Mouse (Mus musculus): ENCODE results near the gene Tgfbr3. TPM values are rescaled to one million over a fixed set of nuclear protein-coding genes. Genes with fewer than 3 reads are reported as not detected.

Gene Tgfbr3
- total and polyA plus RNA-seq, 2 experiments from 2014 or later: 3.4 to 14.3 TPM

- Histone ChIP-seq H3K9ac (no peak overlapping the region), H3K27me3 (ENCODE audit: insufficient read depth, low read length) (no peaks in the 10 kb centered on the region; the same call in 1 of the 2 replicates), H3K9me3 (ENCODE audit: low read length) (no peaks in the 10 kb centered on the region), H3K4me3 (ENCODE audit: low read depth, low read length) (no peak overlapping the region), H3K4me2 (ENCODE audit: low read depth) (no peak overlapping the region), H3K4me1 (ENCODE audit: insufficient read depth) (no peaks in the 10 kb centered on the region), H3K36me3 (ENCODE audit: insufficient read depth) (no peaks in the 10 kb centered on the region), H3K27ac (ENCODE audit: low read depth, low read length) (no peak overlapping the region)
- no peak for DNase-seq
- ATAC-seq: no peak
- 78% methylated on average over 8 of the region's 8 CpGs for WGBS
- TF ChIP-seq CTCF (IDR thresholded peaks at IDR 0.05; ENCODE audit: low read depth): no peak
These were observed 129.2 kb downstream of the Tgfbr3 start for GRCm38 (mm10) chr5:107159914-107160890.

GRCm38 (mm10) chr5:107158531-107159178 is 130.8 kb downstream of the Tgfbr3 start:
- no peak for DNase-seq
- ATAC-seq: peak; percentile 48; the same call in 1 of the 2 replicates
- H3K27ac ChIP-seq (ENCODE audit: low read depth, low read length): no peak overlapping the region; the same call in 1 of the 2 replicates
- no peak for TF ChIP-seq CTCF (IDR thresholded peaks at IDR 0.05; ENCODE audit: low read depth)
- no peak overlapping the region for H3K4me2 ChIP-seq (ENCODE audit: low read depth)
- no peaks in the 10 kb centered on the region for H3K36me3 ChIP-seq (ENCODE audit: insufficient read depth)
- 79% methylated on average over 7 of the region's 7 CpGs for WGBS
- H3K9me3 ChIP-seq (ENCODE audit: low read length): no peaks in the 10 kb centered on the region
- H3K27me3 ChIP-seq (ENCODE audit: insufficient read depth, low read length): no peaks in the 10 kb centered on the region; the same call in 1 of the 2 replicates
- H3K9ac ChIP-seq: no peak overlapping the region
- H3K4me3 ChIP-seq (ENCODE audit: low read depth, low read length): no peak overlapping the region
- H3K4me1 ChIP-seq (ENCODE audit: insufficient read depth): no peaks in the 10 kb centered on the region

- Histone ChIP-seq H3K9ac (no peak overlapping the region), H3K36me3 (ENCODE audit: insufficient read depth) (no peaks in the 10 kb centered on the region), H3K4me1 (ENCODE audit: insufficient read depth) (no peaks in the 10 kb centered on the region), H3K27ac (ENCODE audit: low read depth, low read length) (no peak overlapping the region), H3K27me3 (ENCODE audit: insufficient read depth, low read length) (no peaks in the 10 kb centered on the region; the same call in 1 of the 2 replicates), H3K9me3 (ENCODE audit: low read length) (no peaks in the 10 kb centered on the region), H3K4me3 (ENCODE audit: low read depth, low read length) (no peak overlapping the region), H3K4me2 (ENCODE audit: low read depth) (no peak overlapping the region)
- no peak for TF ChIP-seq CTCF (IDR thresholded peaks at IDR 0.05; ENCODE audit: low read depth)
- 73% methylated on average over 9 of the region's 9 CpGs for WGBS
- ATAC-seq (no peak), DNase-seq (no peak)
These were observed 132.0 kb downstream of the Tgfbr3 start for GRCm38 (mm10) chr5:107157384-107157783.

GRCm38 (mm10) chr5:107156096-107156495 is 133.3 kb downstream of the Tgfbr3 start:
- 88% methylated on average over 3 of the region's 3 CpGs for WGBS
- Histone ChIP-seq H3K27ac (ENCODE audit: low read depth, low read length) (no peak overlapping the region), H3K9ac (no peak overlapping the region), H3K4me1 (ENCODE audit: insufficient read depth) (no peaks in the 10 kb centered on the region), H3K27me3 (ENCODE audit: insufficient read depth, low read length) (no peaks in the 10 kb centered on the region; the same call in 1 of the 2 replicates), H3K9me3 (ENCODE audit: low read length) (no peaks in the 10 kb centered on the region), H3K4me2 (ENCODE audit: low read depth) (no peak overlapping the region), H3K4me3 (ENCODE audit: low read depth, low read length) (no peak overlapping the region), H3K36me3 (ENCODE audit: insufficient read depth) (no peaks in the 10 kb centered on the region)
- no peak for ATAC-seq
- no peak for TF ChIP-seq CTCF (IDR thresholded peaks at IDR 0.05; ENCODE audit: low read depth)
- no peak for DNase-seq

GRCm38 (mm10) chr5:107152989-107153388 is 136.4 kb downstream of the Tgfbr3 start:
- Histone ChIP-seq H3K27ac (ENCODE audit: low read depth, low read length) (no peak overlapping the region), H3K9ac (no peak overlapping the region), H3K4me1 (ENCODE audit: insufficient read depth) (peaks cover 5% of the 10 kb centered on the region; the same call in 1 of the 2 replicates), H3K36me3 (ENCODE audit: insufficient read depth) (no peaks in the 10 kb centered on the region), H3K27me3 (ENCODE audit: insufficient read depth, low read length) (no peaks in the 10 kb centered on the region; the same call in 1 of the 2 replicates), H3K9me3 (ENCODE audit: low read length) (no peaks in the 10 kb centered on the region), H3K4me2 (ENCODE audit: low read depth) (no peak overlapping the region), H3K4me3 (ENCODE audit: low read depth, low read length) (no peak overlapping the region)
- WGBS: 89% methylated on average over 4 of the region's 4 CpGs
- no peak for TF ChIP-seq CTCF (IDR thresholded peaks at IDR 0.05; ENCODE audit: low read depth)
- DNase-seq (no peak), ATAC-seq (no peak)

GRCm38 (mm10) chr5:107151320-107151719 is 138.1 kb downstream of the Tgfbr3 start:
- H3K4me2 ChIP-seq (ENCODE audit: low read depth): no peak overlapping the region
- H3K27me3 ChIP-seq (ENCODE audit: insufficient read depth, low read length): no peaks in the 10 kb centered on the region; the same call in 1 of the 2 replicates
- no peak overlapping the region for H3K27ac ChIP-seq (ENCODE audit: low read depth, low read length)
- no peaks in the 10 kb centered on the region for H3K36me3 ChIP-seq (ENCODE audit: insufficient read depth)
- no peaks in the 10 kb centered on the region for H3K9me3 ChIP-seq (ENCODE audit: low read length)
- ATAC-seq (no peak), DNase-seq (no peak)
- no peak for TF ChIP-seq CTCF (IDR thresholded peaks at IDR 0.05; ENCODE audit: low read depth)
- no peak overlapping the region for H3K9ac ChIP-seq
- WGBS: 71% methylated on average over 3 of the region's 3 CpGs
- H3K4me3 ChIP-seq (ENCODE audit: low read depth, low read length): no peak overlapping the region
- H3K4me1 ChIP-seq (ENCODE audit: insufficient read depth): peaks cover 5% of the 10 kb centered on the region; the same call in 1 of the 2 replicates

All from forebrain, postnatal 0 days (tissue).